Mouse (Mus musculus) lung, postnatal 0 days (tissue): Measurements from ENCODE around the gene Fdx1. TPM values are rescaled to one million over a fixed set of nuclear protein-coding genes. Genes with fewer than 3 reads are reported as not detected.

Source experiments
- ATAC-seq: fragments of 200-750 bp; cut with Nextera tagmentation; 2 replicates; pipeline ENCODE4 v1.8.0; 2017; ENCODE audit warnings: moderate library complexity
- DNase-seq: peaks from one replicate; pipeline ENCODE4 v3.0.0-alpha.2; 2016; ENCODE audit warnings: low spot score
- H3K27ac ChIP-seq: fragments of 300-500 bp; sonication (generic); 2 replicates; pipeline ENCODE4 v1.5.1; 2014; ENCODE audit warnings: antibody characterized with exemption, mild to moderate bottlenecking, low read length, mixed read lengths
- H3K27me3 ChIP-seq: fragments of 300-500 bp; sonication (generic); replicated peaks from 2 replicates; pipeline ENCODE4 v1.6.1; 2014; ENCODE audit warnings: low read length, mixed read lengths; ENCODE audit not compliant: insufficient read depth
- H3K36me3 ChIP-seq: fragments of 300-500 bp; sonication (generic); 2 replicates; pipeline ENCODE4 v1.6.1; 2014; ENCODE audit warnings: low read length, mixed read lengths; ENCODE audit not compliant: insufficient read depth
- H3K4me1 ChIP-seq: fragments of 300-500 bp; sonication (generic); 2 replicates; pipeline ENCODE4 v1.6.1; 2014; ENCODE audit warnings: antibody characterized with exemption, low read depth, low read length, mixed read lengths; ENCODE audit not compliant: insufficient read depth
- H3K4me2 ChIP-seq: fragments of 300-500 bp; sonication (generic); replicated peaks from 2 replicates; pipeline ENCODE4 v1.6.1; 2014; ENCODE audit warnings: low read depth, mild to moderate bottlenecking, low read length, moderate library complexity, mixed read lengths
- H3K4me3 ChIP-seq: fragments of 300-500 bp; sonication (generic); 2 replicates; pipeline ENCODE4 v1.5.1; 2014; ENCODE audit warnings: low read depth, low read length
- H3K9ac ChIP-seq: fragments of 300-500 bp; sonication (generic); replicated peaks from 2 replicates; pipeline ENCODE4 v1.6.1; 2014; ENCODE audit warnings: low read depth, mild to moderate bottlenecking
- H3K9me3 ChIP-seq: fragments of 300-500 bp; sonication (generic); 2 replicates; pipeline ENCODE4 v1.6.1; 2016; ENCODE audit warnings: low read length, mixed read lengths
- CTCF ChIP-seq: IDR thresholded peaks from 2 replicates; pipeline ENCODE4 v1.5.1; 2016; ENCODE audit warnings: antibody characterized with exemption, mild to moderate bottlenecking
- EP300 ChIP-seq: IDR thresholded peaks from 2 replicates; pipeline ENCODE4 v1.6.1; 2016; ENCODE audit warnings: antibody characterized with exemption, mild to moderate bottlenecking, control low read depth
- WGBS: fragments of 180-500 bp; shearing (Covaris S2); extraction: QIAGEN DNeasy Blood & Tissue Kit; methylation state at CpG from one replicate; pipeline ENCODE4 v1.1.7; 2014; 5-methylcytosine and 5-hydroxymethylcytosine counted together
- polyA plus RNA-seq: library from polyadenylated mRNA; unstranded; fragments of >200 nt; fragmentation: Nextera tagmentation; extraction: Ambion mirVana; gene quantifications from 2 replicates; pipeline ENCODE4 v1.2.1, GENCODE M21; 2015

Fdx1 gene
- polyA plus RNA-seq, 1 experiment from 2014 or later: 260 TPM

DNA sequence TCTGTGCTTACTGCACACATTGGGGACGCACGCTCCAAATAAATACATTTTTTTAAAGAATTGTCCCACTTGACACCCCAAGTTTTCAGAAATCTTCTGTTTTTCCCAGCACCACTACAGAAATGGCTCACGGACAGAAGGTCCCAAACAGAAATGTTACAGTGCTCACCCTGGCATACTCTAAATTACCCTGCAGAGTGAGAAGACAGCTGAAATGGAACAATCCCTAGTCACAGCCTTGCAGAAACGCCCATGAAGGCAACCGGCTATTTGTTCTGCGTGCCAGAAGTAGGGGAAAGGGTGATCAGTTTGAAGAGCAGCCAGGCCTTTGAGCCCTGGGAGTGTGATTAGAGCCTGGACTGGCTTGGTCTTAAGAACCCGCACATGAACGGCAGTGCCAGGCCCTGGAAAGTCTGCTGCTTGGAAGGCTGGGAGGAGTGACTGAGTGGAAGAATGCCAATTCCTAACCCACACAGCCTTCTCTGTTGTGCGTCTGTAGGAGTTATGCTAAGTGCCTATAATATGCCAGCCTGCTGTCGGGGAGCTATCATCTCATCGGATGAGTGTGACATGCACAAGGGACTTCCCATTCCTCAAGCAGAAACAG is 22.2 kb upstream of the Fdx1 start:
- no peak for ATAC-seq
- Histone ChIP-seq H3K36me3 (no peaks in the 10 kb centered on the region), H3K4me1 (no peaks in the 10 kb centered on the region), H3K27me3 (no peaks in the 10 kb centered on the region), H3K4me2 (no peak overlapping the region), H3K4me3 (no peak overlapping the region), H3K9ac (no peak overlapping the region), H3K27ac (no peak overlapping the region), H3K9me3 (no peaks in the 10 kb centered on the region)
- no peak for TF ChIP-seq EP300
- TF ChIP-seq CTCF: no peak
- WGBS: 60% methylated on average over 11 of the region's 11 CpGs
- DNase-seq: peak; percentile 20

DNA sequence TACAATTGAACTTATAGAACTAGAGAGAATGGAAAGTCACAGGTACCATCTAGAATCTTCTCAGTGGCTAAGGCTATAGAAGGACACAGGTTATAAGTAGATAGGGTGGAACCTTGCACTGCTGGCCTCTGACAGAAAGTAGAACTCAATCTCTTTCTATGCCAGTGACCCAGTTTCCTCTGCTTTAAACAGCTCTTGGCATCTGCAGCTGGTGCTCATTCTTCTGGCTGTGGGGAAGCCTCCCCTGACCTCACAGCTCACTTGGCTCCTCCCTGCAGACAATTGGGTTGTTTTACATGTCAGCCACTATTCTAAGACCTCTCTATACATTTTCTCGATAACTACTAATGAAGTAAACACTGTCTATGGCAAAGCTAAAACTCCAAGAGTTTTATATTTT is 17.8 kb upstream of the Fdx1 start:
- H3K27ac ChIP-seq: no peak overlapping the region
- no peaks in the 10 kb centered on the region for H3K4me1 ChIP-seq
- DNase-seq: no peak
- no peak for TF ChIP-seq EP300
- TF ChIP-seq CTCF: no peak
- 59% methylated on average over 1 of the region's 1 CpGs for WGBS
- H3K27me3 ChIP-seq: no peaks in the 10 kb centered on the region
- H3K9me3 ChIP-seq: no peaks in the 10 kb centered on the region
- H3K36me3 ChIP-seq: no peaks in the 10 kb centered on the region
- no peak overlapping the region for H3K4me2 ChIP-seq
- no peak for ATAC-seq
- no peak overlapping the region for H3K9ac ChIP-seq
- no peak overlapping the region for H3K4me3 ChIP-seq

DNA sequence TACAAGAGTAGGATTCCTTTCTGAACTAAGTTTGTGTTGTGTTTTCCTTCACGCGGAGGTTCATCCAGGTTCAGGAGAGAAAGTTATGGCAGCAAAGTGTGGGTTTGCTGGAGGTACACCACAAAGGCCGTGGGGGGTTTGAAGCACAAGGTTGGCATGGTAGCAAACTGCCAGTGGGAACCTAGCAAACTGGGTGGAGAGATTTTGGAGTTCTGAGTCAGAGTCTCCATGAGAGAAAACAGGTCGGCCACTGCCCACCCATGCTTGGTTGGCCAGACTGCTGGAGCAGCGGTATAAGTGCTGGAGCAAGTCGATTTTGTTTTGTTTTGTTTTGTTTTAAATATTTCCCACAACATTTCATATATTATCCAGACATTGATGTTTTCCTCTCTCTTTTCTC is 15.9 kb upstream of the Fdx1 start:
- no peak overlapping the region for H3K9ac ChIP-seq
- no peaks in the 10 kb centered on the region for H3K9me3 ChIP-seq
- H3K36me3 ChIP-seq: no peaks in the 10 kb centered on the region
- 88% methylated on average over 6 of the region's 6 CpGs for WGBS
- H3K27me3 ChIP-seq: no peaks in the 10 kb centered on the region
- no peaks in the 10 kb centered on the region for H3K4me1 ChIP-seq
- no peak for ATAC-seq
- H3K4me2 ChIP-seq: no peak overlapping the region
- H3K27ac ChIP-seq: no peak overlapping the region
- no peak overlapping the region for H3K4me3 ChIP-seq
- TF ChIP-seq EP300 (no peak), CTCF (no peak)
- DNase-seq: no peak

DNA sequence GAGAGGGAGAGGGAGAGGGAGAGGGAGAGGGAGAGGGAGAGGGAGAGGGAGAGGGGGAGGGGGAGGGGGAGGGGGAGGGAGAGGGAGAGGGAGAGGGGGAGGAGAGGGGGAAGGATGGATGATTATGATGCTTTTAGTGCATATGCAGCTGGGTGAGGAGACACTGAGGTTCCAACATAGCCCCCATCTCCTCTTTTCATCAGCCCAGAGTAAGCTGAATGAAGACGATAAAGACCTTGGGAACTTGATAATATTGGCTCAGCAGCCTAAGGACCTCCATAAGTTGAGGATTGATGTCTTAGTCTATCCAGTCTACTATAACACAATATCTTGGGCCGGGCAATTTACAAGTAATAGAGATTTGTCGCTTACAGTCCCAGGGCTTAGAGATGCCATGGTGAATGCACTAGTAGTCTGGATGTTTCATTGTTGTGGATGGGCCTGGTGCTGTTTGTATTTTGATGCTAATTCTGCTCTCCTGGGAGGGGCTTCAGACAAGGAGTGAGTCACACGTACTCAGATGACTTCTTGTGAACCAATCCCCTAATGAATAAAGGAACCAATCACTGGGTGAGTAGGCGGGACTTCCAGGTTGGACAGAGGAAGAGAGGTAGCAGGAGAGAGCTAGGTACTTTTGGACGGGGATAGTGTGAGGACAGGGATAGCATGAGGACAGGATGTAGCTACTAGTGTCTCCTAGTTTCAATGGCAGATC is 15.3 kb upstream of the Fdx1 start:
- no peaks in the 10 kb centered on the region for H3K4me1 ChIP-seq
- no peak overlapping the region for H3K4me3 ChIP-seq
- TF ChIP-seq CTCF: no peak
- no peak for TF ChIP-seq EP300
- H3K4me2 ChIP-seq: no peak overlapping the region
- no peak overlapping the region for H3K9ac ChIP-seq
- H3K9me3 ChIP-seq: no peaks in the 10 kb centered on the region
- ATAC-seq (no peak), DNase-seq (no peak)
- WGBS: 76% methylated on average over 6 of the region's 6 CpGs
- no peak overlapping the region for H3K27ac ChIP-seq
- H3K27me3 ChIP-seq: no peaks in the 10 kb centered on the region
- no peaks in the 10 kb centered on the region for H3K36me3 ChIP-seq

DNA sequence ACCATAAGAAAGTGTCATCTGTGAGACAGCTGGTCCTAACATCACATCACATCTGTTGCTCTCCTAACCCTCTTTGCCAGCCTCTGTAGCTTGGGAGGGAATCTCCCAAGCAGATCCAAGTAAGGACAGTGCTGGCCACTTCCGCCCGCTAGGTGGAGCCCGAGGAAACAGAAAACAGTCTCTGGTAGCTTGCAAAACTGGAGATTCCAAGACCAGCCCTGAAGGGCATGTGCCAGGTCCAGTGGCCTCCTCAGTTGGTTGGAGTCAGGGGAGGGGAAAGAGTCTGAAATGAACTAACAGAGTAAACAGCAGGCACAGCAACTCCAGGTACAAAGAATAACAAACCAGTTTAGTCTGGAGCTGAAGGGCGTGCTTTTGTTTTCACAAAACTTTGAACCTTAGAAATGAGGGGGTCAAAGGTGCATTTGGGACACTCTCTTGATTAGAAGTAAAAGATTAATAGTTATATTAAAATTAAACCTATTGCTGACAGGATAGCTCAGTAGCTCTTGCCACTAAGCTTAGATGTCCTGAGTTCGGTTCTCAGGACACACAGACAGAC is 14.2 kb upstream of the Fdx1 start:
- Histone ChIP-seq H3K27me3 (no peaks in the 10 kb centered on the region), H3K4me3 (no peak overlapping the region), H3K9me3 (no peaks in the 10 kb centered on the region), H3K36me3 (no peaks in the 10 kb centered on the region), H3K4me2 (no peak overlapping the region), H3K9ac (no peak overlapping the region), H3K27ac (no peak overlapping the region), H3K4me1 (no peaks in the 10 kb centered on the region)
- ATAC-seq: peak; percentile 92
- 39% methylated on average over 5 of the region's 5 CpGs for WGBS
- peak; percentile 89 for DNase-seq
- TF ChIP-seq CTCF (peak; percentile 89), EP300 (no peak)

DNA sequence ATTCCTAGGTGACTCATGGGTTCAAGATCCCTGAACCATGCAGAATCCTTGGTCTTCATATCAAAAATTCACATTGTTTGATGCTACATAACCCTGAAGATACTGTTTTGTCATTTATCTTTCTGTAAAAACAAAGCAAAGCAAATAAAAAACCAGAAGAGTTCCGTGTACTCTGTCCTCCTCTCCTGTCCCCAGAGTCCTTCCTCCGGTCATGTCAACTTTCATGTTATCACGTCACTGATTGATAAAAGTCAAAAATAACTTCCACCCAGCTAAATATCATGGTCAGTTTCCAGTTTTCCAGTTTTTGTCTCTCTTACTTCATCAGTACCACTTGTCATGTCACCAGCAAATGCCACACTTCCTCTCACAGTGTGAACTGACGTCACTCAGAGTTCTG is 11.5 kb upstream of the Fdx1 start:
- Histone ChIP-seq H3K27me3 (no peaks in the 10 kb centered on the region), H3K4me3 (no peak overlapping the region), H3K9ac (no peak overlapping the region), H3K4me2 (no peak overlapping the region), H3K9me3 (no peaks in the 10 kb centered on the region), H3K36me3 (no peaks in the 10 kb centered on the region), H3K4me1 (no peaks in the 10 kb centered on the region), H3K27ac (no peak overlapping the region)
- 56% methylated on average over 4 of the region's 4 CpGs for WGBS
- DNase-seq (no peak), ATAC-seq (no peak)
- TF ChIP-seq CTCF (no peak), EP300 (no peak)
